Mouse (Mus musculus): Measurements from ENCODE around the gene Prelid3b.

DNA sequence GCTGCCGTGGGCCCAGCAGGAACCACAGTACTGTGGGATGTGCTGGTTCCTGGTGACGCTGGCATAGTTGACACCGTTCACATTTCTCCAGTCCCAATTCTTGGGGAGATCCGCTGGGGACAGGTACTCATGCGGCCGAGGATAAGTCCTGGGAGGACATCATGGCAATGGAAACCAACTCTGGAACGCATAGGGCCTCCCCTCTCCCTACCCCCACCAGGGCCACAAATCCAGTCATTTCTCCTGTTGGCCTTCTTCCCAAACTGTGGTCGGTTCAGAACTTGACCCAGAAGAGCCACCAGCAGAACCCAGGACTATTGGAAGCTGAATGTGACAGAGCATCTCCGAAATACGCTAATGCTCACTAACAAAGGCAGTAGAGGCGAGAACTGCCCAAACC lies 34.7 kb downstream of the Prelid3b start:
- TF ChIP-seq TAL1 (IDR thresholded peaks at IDR 0.05; ENCODE audit: low read length) (no peak), GATA1 (IDR thresholded peaks at IDR 0.05; ENCODE audit: low read length) (no peak)

Data from erythroblast, embryonic 14.5 days (primary cell).